Mouse (Mus musculus): ENCODE measurements around the gene Tmem81.

Tmem81 gene

DNA sequence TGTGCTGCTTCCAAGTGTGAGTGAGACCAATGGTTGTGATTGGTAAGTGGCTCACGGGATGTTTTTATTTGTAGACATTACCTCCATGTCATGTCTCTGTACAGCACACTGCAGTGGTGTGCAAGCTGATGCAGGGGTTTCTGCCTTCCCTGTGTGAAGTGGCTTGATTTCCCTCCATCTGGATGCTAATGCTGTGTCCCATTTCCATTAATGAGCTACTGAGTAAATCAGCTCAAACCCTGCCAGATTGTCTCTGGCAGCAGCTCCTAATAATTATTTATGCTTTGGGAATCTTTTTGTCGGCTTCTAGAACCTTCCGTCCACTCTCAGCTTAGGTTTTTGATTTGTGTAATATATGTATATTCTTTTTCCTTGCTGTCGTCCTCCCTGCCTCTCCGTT lies 875 bp upstream of the Tmem81 start:
- POLR2A ChIA-PET: interaction anchor here in 3 of 4 experiments (0.6 to 9.6 kb wide), 12 partner anchors 7 to 35 kb away, joined by 3 to 68 read pairs (median 20); partner anchors contain the start of gene Rbbp5 (in 2 of the 3)
- CTCF ChIA-PET: interaction anchor here in 1 of 4 experiments (4.1 kb wide), 1 partner anchor 15 kb away, joined by 21 read pairs; no protein-coding TSS in a partner anchor

GRCm38 (mm10) chr1:132506656-132507055 lies 626 bp downstream of the Tmem81 start:
- ChIA-PET POLR2A (interaction anchor here (0.5 to 9.6 kb wide), 15 partner anchors 9 to 848 kb away, joined by 3 to 68 read pairs (median 6); partner anchors contain the start of gene Rbbp5 (in 2 of the 4)), CTCF (interaction anchor here in 3 of 4 experiments (0.6 to 4.1 kb wide), 7 partner anchors 9 to 102 kb away, joined by 3 to 21 read pairs (median 4); no protein-coding TSS in a partner anchor)

DNA sequence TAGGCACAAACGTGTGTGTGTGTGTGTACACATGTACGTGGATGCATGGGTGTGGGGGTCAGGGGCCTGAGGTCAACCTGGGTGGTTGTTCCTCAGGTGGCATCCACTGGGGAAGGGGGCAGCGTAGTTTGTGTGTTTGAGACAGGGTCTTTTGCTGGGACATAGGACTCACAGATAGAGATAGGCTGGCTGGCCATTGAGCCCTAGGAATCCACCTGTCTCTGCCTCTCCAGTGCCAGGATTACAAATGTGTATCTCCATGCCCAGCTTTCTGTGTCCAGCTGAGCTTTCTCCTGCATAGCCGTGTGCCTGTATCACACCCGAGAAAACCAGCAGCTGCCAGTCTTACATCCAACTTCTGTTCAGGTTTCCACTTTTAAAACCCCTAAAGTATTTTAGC lies 3.7 kb downstream of the Tmem81 start:
- ChIA-PET POLR2A (interaction anchor here in 3 of 4 experiments (0.6 to 9.5 kb wide), 8 partner anchors 8 to 71 kb away, joined by 3 to 68 read pairs (median 3); no protein-coding TSS in a partner anchor), CTCF (interaction anchor here (0.6 to 4.5 kb wide), 7 partner anchors 9 to 704 kb away, joined by 3 to 29 read pairs (median 4); no protein-coding TSS in a partner anchor)

- ChIA-PET CTCF (interaction anchor here (1.1 to 4.5 kb wide), 5 partner anchors 9 to 71 kb away, joined by 6 to 29 read pairs (median 9); no protein-coding TSS in a partner anchor), POLR2A (interaction anchor here in 3 of 4 experiments (0.9 to 9.5 kb wide), 15 partner anchors 8 to 40 kb away, joined by 3 to 68 read pairs (median 5); partner anchors contain the start of gene Rbbp5 (in 1 of the 3))
These were observed 5.5 kb downstream of the Tmem81 start for GRCm38 (mm10) chr1:132511521-132511920.

- CTCF ChIA-PET: interaction anchor here (0.6 to 4.5 kb wide), 9 partner anchors 8 to 456 kb away, joined by 3 to 29 read pairs (median 6); no protein-coding TSS in a partner anchor
These were observed 6.1 kb downstream of the Tmem81 start for GRCm38 (mm10) chr1:132512106-132512505.

DNA sequence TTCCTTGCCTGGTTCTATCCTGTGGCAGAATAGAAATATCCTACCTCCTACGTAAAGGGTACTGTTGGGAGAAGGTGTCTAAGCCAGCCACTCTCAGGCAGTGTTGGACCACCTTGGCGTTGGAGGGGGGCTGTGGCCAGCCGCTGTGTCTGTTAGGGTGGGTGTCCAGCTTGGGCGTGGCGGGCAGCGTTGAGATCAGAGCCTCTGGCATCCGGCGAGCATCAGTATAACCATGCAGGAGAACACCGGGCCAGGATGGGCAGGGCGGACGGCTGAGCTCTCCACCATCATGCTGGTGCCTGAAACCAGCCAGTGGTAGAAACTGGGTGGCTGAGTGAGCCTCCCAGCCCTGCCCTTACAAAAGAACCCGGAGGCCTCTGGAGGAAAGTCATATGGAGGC lies 9.3 kb downstream of the Tmem81 start:
- ChIA-PET CTCF (interaction anchor here in 1 of 4 experiments (0.6 to 1.3 kb wide), 2 partner anchors 8 to 1716 kb away, joined by 3 to 4 read pairs; no protein-coding TSS in a partner anchor), POLR2A (interaction anchor here in 1 of 4 experiments (1.9 kb wide), 1 partner anchor 18 kb away, joined by 5 read pairs; no protein-coding TSS in a partner anchor)

More at GRCm38 (mm10) chr1:132512106-132512505, 6.1 kb downstream of the Tmem81 start:
- POLR2A ChIA-PET: interaction anchor here in 3 of 4 experiments (0.6 to 9.5 kb wide), 15 partner anchors 8 to 122 kb away, joined by 3 to 68 read pairs (median 5); partner anchors contain the start of genes Rbbp5 (in 1 of the 3) and Tmcc2 (in 1 of the 3)

DNA sequence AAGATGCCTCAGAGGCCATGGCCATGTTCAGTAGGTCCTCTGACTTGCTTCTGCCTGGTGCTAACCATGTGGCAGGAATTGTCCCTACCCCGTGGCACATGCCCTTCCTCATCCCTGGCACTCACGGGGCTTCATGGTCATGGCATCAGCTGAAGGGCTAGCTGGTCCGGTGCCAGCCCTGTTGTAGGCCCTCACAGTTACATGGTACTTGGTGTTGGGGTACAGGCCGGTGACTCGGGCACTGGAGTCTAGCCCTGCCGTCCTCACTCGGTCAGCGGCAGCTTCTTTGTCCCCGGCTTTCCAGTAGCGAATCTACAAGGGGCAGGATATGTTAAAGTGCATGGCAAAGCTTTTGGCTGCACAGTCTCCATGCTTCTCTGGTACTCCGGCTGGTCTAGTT lies 10.7 kb downstream of the Tmem81 start:
- ChIA-PET POLR2A (interaction anchor here in 2 of 4 experiments (0.6 to 8.1 kb wide), 5 partner anchors 8 to 46 kb away, joined by 3 to 68 read pairs (median 4); partner anchors contain the start of genes Rbbp5 (in 1 of the 2) and Tmem81 (in 1 of the 2)), CTCF (interaction anchor here in 1 of 4 experiments (1.3 to 2.4 kb wide), 2 partner anchors 9 to 92 kb away, joined by 4 to 10 read pairs; no protein-coding TSS in a partner anchor)

- POLR2A ChIA-PET: interaction anchor here in 1 of 4 experiments (0.7 to 8.1 kb wide), 4 partner anchors 10 to 441 kb away, joined by 3 to 68 read pairs (median 5); partner anchors contain the start of gene Tmem81
- CTCF ChIA-PET: interaction anchor here in 3 of 4 experiments (0.5 to 2.4 kb wide), 5 partner anchors 9 to 163 kb away, joined by 3 to 10 read pairs (median 3); no protein-coding TSS in a partner anchor
These were observed 12.6 kb downstream of the Tmem81 start for GRCm38 (mm10) chr1:132518621-132519020.

- ChIA-PET POLR2A (interaction anchor here in 3 of 4 experiments (0.7 to 8.1 kb wide), 16 partner anchors 11 to 362 kb away, joined by 3 to 68 read pairs (median 4); partner anchors contain the start of genes Tmem81 (in 2 of the 3) and Rbbp5 (in 1 of the 3)), CTCF (interaction anchor here (0.5 to 4.2 kb wide), 42 partner anchors 8 to 692 kb away, joined by 3 to 54 read pairs (median 8); partner anchors contain the start of genes Rbbp5 (in 2 of the 4), Dstyk (in 1 of the 4), Tmcc2 (in 1 of the 4) and Tmem81 (in 1 of the 4))
These were observed 13.7 kb downstream of the Tmem81 start for GRCm38 (mm10) chr1:132519734-132520133.

- ChIA-PET CTCF (interaction anchor here (0.5 to 4.2 kb wide), 157 partner anchors 8 to 847 kb away, joined by 3 to 54 read pairs (median 4); partner anchors contain the start of genes Cntn2 (in 2 of the 4), Dstyk (in 2 of the 4), Rbbp5 (in 2 of the 4) and Cdk18 (in 1 of the 4)), POLR2A (interaction anchor here in 3 of 4 experiments (0.5 to 8.1 kb wide), 57 partner anchors 8 to 993 kb away, joined by 3 to 68 read pairs (median 3); partner anchors contain the start of genes Tmem81 (in 3 of the 3), Dstyk (in 2 of the 3), Rbbp5 (in 2 of the 3) and Cntn2 (in 1 of the 3))
These were observed 14.7 kb downstream of the Tmem81 start for GRCm38 (mm10) chr1:132520764-132521163.

DNA sequence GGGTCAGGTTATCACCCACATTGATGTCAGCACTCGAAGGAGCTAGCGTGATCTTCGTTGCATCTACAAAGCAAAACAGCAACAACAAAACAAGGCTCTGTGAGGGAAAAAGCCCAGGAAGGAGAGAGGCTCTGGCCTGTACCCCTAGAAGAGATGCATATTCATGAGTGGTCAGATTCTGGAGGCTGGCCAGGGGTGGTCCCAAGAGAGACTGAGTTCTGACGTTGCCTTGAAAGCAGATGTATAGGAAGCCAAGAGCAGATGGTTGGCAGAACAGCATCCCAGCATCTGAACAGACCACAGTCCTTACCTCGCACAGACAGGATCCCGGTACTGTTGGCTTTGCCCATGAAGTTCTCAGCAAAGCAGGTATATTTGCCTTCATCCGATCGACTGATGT lies 17.0 kb downstream of the Tmem81 start:
- POLR2A ChIA-PET: interaction anchor here in 1 of 4 experiments (0.7 to 8.1 kb wide), 4 partner anchors 14 to 73 kb away, joined by 3 to 68 read pairs (median 6); partner anchors contain the start of gene Tmem81
- CTCF ChIA-PET: interaction anchor here in 3 of 4 experiments (0.5 to 4.2 kb wide), 10 partner anchors 18 to 352 kb away, joined by 3 to 54 read pairs (median 5); no protein-coding TSS in a partner anchor

GRCm38 (mm10) chr1:132523920-132524319 lies 17.9 kb downstream of the Tmem81 start:
- ChIA-PET POLR2A (interaction anchor here in 1 of 4 experiments (0.5 to 8.1 kb wide), 2 partner anchors 15 to 142 kb away, joined by 3 to 68 read pairs; partner anchors contain the start of gene Tmem81), CTCF (interaction anchor here in 1 of 4 experiments (1.0 to 3.3 kb wide), 6 partner anchors 10 to 88 kb away, joined by 3 to 59 read pairs (median 8); no protein-coding TSS in a partner anchor)

DNA sequence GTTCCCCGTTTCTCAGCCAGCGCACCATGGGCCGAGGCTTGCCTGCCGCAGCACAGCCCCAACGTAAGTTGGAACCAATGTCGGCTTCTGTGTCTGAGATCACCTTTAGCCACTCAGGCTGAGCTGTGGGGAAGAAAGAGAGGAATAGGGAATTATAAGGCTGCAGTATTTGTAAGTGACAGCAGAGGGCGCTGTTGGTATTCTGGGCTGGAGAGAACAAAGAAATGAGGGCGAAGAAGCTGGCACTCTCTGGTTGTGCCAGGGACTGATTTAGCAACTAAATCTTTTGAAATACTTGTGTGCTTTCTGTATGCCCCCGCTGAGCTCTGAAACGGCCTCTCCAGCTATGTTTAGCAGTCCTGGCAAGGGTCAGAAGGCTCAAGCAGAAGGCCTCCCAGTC lies 19.8 kb downstream of the Tmem81 start:
- ChIA-PET CTCF (interaction anchor here (0.5 to 3.3 kb wide), 82 partner anchors 8 to 562 kb away, joined by 3 to 68 read pairs (median 4); partner anchors contain the start of genes Cntn2 (in 1 of the 4), Klhdc8a (in 1 of the 4), Nfasc (in 1 of the 4) and Tmem81 (in 1 of the 4)), POLR2A (interaction anchor here in 3 of 4 experiments (0.7 to 1.6 kb wide), 11 partner anchors 12 to 99 kb away, joined by 3 to 6 read pairs (median 4); no protein-coding TSS in a partner anchor)

DNA sequence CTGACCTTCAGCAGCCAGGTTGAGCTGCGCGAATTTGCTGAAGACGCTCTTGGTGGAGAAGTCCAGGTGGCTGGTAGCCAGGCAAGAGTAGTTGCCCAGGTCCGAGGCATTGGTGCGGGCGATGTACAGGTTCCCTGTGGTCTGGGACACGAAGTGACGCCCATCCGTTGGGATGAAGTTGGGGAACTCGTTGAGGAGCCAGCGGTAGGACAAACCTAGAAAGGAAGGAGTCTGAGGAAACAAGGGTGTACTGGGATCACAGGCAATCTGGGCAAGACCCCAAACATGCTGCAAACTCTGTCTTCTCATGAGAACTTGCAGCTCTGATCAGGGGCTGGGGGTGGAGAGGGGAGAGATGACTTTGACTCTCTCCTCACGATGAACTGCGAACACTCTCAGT lies 22.0 kb downstream of the Tmem81 start:
- ChIA-PET CTCF (interaction anchor here (0.6 to 3.2 kb wide), 6 partner anchors 8 to 268 kb away, joined by 3 to 48 read pairs (median 6); no protein-coding TSS in a partner anchor), POLR2A (interaction anchor here in 2 of 4 experiments (1.1 to 1.5 kb wide), 3 partner anchors 7 to 40 kb away, joined by 3 read pairs; no protein-coding TSS in a partner anchor)

DNA sequence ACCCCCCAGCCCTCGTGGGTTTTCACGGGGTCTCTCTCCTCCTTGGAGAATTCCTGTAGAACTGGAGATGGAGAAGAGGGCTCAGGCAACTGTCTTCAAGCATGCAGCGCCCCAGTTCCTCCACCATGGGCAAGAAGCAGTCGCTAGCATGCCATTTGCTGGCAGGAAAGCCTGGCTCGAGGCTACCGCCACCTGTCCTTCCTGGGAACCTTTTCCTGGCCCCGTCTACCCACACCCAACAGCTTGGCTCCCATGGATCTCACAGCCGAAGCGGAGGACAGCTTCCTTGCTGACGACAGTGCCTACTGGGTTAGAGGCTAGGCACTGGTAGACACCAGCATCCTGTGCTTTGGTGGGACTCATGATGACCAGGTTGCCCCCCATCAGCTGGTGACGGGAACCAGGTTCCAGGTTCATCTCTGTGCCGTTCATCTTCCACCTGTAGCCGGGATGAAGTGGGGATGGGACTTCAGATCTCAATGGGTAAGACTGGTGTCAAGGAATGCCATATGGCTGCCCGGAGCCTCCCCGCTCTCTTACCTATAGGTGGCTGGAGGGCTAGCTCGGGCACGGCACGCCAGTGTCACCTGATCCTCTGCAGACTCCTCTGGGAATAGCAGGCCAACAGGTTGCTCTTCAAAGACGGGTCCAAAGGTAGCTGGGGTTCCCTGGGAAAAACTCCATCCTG lies 22.8 kb downstream of the Tmem81 start:
- ChIA-PET POLR2A (interaction anchor here in 3 of 4 experiments (0.6 to 1.5 kb wide), 4 partner anchors 8 to 110 kb away, joined by 3 read pairs; no protein-coding TSS in a partner anchor), CTCF (interaction anchor here in 3 of 4 experiments (0.6 to 1.5 kb wide), 5 partner anchors 8 to 268 kb away, joined by 3 to 8 read pairs (median 5); no protein-coding TSS in a partner anchor)

- POLR2A ChIA-PET: interaction anchor here in 2 of 4 experiments (0.7 to 1.9 kb wide), 3 partner anchors 9 to 53 kb away, joined by 3 to 8 read pairs (median 3); no protein-coding TSS in a partner anchor
- CTCF ChIA-PET: interaction anchor here in 3 of 4 experiments (0.6 to 1.9 kb wide), 5 partner anchors 10 to 90 kb away, joined by 3 to 6 read pairs (median 3); no protein-coding TSS in a partner anchor
These were observed 24.7 kb downstream of the Tmem81 start for GRCm38 (mm10) chr1:132530631-132531191.
